Mouse (Mus musculus): ENCODE data around the gene Cbx7. TPM values are rescaled to one million over a fixed set of nuclear protein-coding genes. Genes with fewer than 3 reads are reported as not detected.

Gene Cbx7
- polyA plus RNA-seq, 1 experiment from 2014 or later = 5.7 TPM

DNA sequence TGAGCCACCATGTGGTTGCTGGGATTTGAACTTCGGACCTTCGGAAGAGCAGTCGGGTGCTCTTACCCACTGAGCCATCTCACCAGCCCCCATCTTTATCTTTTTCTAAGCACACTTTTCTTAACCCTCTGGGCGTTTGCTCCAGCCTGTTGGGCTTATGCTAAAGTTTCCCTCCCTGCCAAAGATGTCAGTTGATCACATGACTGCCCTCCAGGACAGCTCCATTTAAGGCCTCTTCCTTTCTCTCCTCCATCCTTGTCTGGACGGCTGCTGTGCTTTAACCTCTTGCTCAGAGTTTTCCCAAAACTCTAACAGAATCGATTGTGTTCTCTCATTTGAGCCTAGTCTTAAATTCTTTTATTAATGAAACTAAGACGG lies 34.6 kb downstream of the Cbx7 start:
- ATAC-seq (ENCODE audit: insufficient read depth, low FRiP score) = no peak
- no peak overlapping the region for H3K9ac ChIP-seq (ENCODE audit: low read length)
- no peak overlapping the region for H3K4me3 ChIP-seq (replicated peaks; ENCODE audit: low read length)
- peaks cover 18% of the 10 kb centered on the region; the same call in 1 of the 2 replicates for H3K27me3 ChIP-seq (ENCODE audit: control insufficient read depth, insufficient read depth, low read length)
- H3K4me1 ChIP-seq (ENCODE audit: control insufficient read depth, insufficient read depth, low read length) = peaks cover 5% of the 10 kb centered on the region; the same call in 1 of the 2 replicates
- no peaks in the 10 kb centered on the region for H3K36me3 ChIP-seq (ENCODE audit: control insufficient read depth, insufficient read depth, low read length)
- no peak overlapping the region for H3K4me2 ChIP-seq (ENCODE audit: low read depth, low read length)
- no peaks in the 10 kb centered on the region for H3K9me3 ChIP-seq (replicated peaks; ENCODE audit: control insufficient read depth, low read length)
- no peak overlapping the region for H3K27ac ChIP-seq (ENCODE audit: low read length)
- 66% methylated on average over 7 of the region's 7 CpGs for WGBS

DNA sequence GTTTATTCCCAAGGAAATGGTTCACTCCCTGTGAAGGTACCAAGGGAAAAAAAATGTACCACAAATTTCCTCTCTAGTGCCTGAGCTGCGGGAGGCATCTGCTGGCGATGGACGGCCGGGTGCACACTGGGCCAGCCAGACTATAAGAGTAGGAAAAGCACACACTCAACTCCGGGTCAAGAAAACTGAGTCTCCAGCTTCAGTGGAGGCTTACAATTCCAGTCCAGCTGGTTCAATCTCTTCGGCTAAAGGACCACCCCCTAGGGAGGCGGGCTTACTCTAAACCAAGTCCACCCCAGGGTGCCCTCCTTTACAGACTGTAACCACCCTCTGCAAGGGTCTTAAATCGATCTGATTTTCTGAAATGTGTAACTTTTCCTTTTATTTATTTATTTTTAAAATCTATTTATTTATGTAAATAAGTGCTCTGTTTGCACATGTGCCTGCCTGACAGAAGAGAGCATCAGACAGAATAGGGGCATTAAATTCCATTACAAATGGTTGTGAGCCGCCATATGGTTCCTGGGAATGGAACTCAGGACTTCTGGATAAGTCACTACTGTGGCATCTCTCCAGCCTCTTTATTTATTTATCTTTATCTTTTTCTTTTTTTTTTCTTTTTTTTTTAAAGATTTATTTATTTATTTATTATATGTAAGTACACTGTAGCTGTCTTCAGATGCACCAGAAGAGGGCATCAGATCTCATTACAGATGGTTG lies 35.1 kb downstream of the Cbx7 start:
- Histone ChIP-seq H3K4me1 (ENCODE audit: control insufficient read depth, insufficient read depth, low read length) (peaks cover 5% of the 10 kb centered on the region; the same call in 1 of the 2 replicates), H3K9ac (ENCODE audit: low read length) (no peak overlapping the region), H3K27ac (ENCODE audit: low read length) (no peak overlapping the region), H3K36me3 (ENCODE audit: control insufficient read depth, insufficient read depth, low read length) (no peaks in the 10 kb centered on the region), H3K4me3 (replicated peaks; ENCODE audit: low read length) (no peak overlapping the region), H3K9me3 (replicated peaks; ENCODE audit: control insufficient read depth, low read length) (no peaks in the 10 kb centered on the region), H3K27me3 (ENCODE audit: control insufficient read depth, insufficient read depth, low read length) (peaks cover 18% of the 10 kb centered on the region; the same call in 1 of the 2 replicates), H3K4me2 (ENCODE audit: low read depth, low read length) (no peak overlapping the region)
- 38% methylated on average over 9 of the region's 9 CpGs for WGBS
- ATAC-seq (ENCODE audit: insufficient read depth, low FRiP score) = no peak

DNA sequence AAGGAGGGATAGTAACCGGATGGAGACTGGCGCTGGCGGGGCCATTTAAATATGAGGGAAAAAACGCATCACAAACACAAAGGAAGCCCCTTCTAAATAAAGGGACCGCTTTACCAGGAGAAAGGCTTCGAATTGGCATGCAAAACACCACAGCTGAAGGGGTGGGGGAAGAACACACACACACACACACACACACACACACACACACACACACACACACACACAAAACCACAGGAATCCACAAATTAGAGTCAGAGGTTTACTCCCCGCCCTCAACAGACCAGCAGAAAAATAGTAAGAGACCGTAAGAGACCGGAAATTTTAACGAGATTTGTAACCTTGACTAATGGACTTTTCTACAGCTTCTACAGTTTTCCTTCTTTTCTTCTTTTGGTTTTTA lies 36.1 kb downstream of the Cbx7 start:
- Histone ChIP-seq H3K27ac (ENCODE audit: low read length) (no peak overlapping the region), H3K9me3 (replicated peaks; ENCODE audit: control insufficient read depth, low read length) (no peaks in the 10 kb centered on the region), H3K4me3 (replicated peaks; ENCODE audit: low read length) (no peak overlapping the region), H3K9ac (ENCODE audit: low read length) (no peak overlapping the region), H3K4me2 (ENCODE audit: low read depth, low read length) (no peak overlapping the region), H3K4me1 (ENCODE audit: control insufficient read depth, insufficient read depth, low read length) (peaks cover 5% of the 10 kb centered on the region; the same call in 1 of the 2 replicates), H3K27me3 (ENCODE audit: control insufficient read depth, insufficient read depth, low read length) (peaks cover 18% of the 10 kb centered on the region; the same call in 1 of the 2 replicates), H3K36me3 (ENCODE audit: control insufficient read depth, insufficient read depth, low read length) (no peaks in the 10 kb centered on the region)
- 9% methylated on average over 10 of the region's 10 CpGs for WGBS
- ATAC-seq (ENCODE audit: insufficient read depth, low FRiP score) = no peak

DNA sequence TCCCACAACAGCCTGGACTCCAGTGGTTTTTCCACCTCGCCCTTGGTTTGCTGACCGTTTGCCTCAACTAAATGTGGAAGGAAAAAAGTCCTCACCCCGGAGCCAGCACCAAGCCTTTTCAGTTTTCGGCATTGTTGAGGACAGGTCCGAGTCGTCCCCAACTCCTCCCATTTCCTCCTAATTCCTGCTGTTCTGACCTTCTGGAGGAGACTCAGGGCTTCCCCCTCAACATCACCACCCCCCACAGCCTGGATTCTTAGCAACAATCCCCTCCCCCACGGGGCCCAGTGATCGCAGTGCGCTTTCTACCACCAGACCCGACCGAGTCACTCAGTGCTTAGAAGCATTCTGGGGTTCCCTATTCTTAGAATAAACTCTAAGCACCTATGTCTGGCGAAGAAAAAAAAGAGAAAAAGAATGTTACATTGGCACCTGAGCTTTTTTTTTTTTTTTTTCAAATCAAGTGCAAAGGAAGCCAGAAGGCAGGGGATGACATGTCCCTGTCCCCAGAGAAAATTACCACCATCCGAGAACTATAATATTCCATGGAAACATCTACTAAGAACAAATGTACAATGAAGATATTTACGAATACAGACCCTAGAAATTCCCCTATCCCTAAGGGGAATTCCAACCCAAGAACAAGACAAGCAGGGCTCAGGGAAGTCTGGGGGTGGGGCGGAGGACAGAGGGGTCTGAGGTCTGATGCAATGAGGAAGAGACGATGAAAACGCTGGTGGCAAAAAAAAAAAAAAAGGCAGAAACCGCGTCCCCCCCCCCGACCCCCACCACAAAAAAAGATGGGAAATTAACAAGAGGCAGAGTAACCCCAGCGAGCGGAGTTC lies 37.0 kb downstream of the Cbx7 start:
- Histone ChIP-seq H3K36me3 (ENCODE audit: control insufficient read depth, insufficient read depth, low read length) (no peaks in the 10 kb centered on the region), H3K4me3 (replicated peaks; ENCODE audit: low read length) (0 out of 2 replicates have a peak overlapping the region, but pooled peaks have one; percentile 4), H3K27me3 (ENCODE audit: control insufficient read depth, insufficient read depth, low read length) (peaks cover 18% of the 10 kb centered on the region; the same call in 1 of the 2 replicates), H3K9ac (ENCODE audit: low read length) (no peak overlapping the region), H3K27ac (ENCODE audit: low read length) (no peak overlapping the region), H3K9me3 (replicated peaks; ENCODE audit: control insufficient read depth, low read length) (no peaks in the 10 kb centered on the region), H3K4me2 (ENCODE audit: low read depth, low read length) (peak overlapping the region; percentile 67; the same call in 1 of the 2 replicates), H3K4me1 (ENCODE audit: control insufficient read depth, insufficient read depth, low read length) (peaks cover 5% of the 10 kb centered on the region; the same call in 1 of the 2 replicates)
- 6% methylated on average over 22 of the region's 22 CpGs for WGBS
- ATAC-seq (ENCODE audit: insufficient read depth, low FRiP score) = no peak

DNA sequence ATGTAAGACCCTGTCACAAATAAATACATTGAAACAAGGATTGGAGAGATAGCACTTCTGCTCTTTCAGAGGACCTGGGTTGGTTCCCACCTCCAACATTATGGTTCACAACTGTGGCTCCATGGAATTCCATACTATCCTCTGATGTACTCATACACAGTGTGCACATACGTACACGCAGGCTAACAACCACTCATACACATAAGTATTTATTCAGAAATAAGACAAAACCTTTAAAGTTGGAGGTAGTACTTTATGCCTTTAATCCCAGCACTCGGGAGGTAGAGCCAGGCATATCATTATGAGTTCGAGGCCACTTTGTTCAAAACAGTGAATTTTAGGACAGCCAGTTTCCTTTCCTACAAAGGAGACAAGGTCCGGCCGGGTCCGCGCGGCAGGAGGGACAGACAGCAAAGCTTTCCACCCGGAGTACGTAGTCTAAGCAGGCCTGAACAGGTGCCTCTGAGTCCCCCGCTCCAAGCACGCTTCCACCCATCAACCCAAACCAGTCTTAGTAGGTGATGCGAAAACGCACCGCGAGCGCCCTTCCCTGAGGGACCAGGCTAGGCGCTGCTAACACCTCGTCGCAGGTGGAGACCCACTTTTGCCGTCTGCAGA lies 37.8 kb downstream of the Cbx7 start:
- 7% methylated on average over 22 of the region's 22 CpGs for WGBS
- Histone ChIP-seq H3K4me2 (ENCODE audit: low read depth, low read length) (peak overlapping the region; percentile 67), H3K36me3 (ENCODE audit: control insufficient read depth, insufficient read depth, low read length) (no peaks in the 10 kb centered on the region), H3K9ac (ENCODE audit: low read length) (no peak overlapping the region), H3K4me3 (replicated peaks; ENCODE audit: low read length) (peak overlapping the region; percentile 59), H3K4me1 (ENCODE audit: control insufficient read depth, insufficient read depth, low read length) (peaks cover 5% of the 10 kb centered on the region), H3K27me3 (ENCODE audit: control insufficient read depth, insufficient read depth, low read length) (peaks cover 18% of the 10 kb centered on the region; the same call in 1 of the 2 replicates), H3K9me3 (replicated peaks; ENCODE audit: control insufficient read depth, low read length) (no peaks in the 10 kb centered on the region), H3K27ac (ENCODE audit: low read length) (no peak overlapping the region)
- no peak for ATAC-seq (ENCODE audit: insufficient read depth, low FRiP score)

DNA sequence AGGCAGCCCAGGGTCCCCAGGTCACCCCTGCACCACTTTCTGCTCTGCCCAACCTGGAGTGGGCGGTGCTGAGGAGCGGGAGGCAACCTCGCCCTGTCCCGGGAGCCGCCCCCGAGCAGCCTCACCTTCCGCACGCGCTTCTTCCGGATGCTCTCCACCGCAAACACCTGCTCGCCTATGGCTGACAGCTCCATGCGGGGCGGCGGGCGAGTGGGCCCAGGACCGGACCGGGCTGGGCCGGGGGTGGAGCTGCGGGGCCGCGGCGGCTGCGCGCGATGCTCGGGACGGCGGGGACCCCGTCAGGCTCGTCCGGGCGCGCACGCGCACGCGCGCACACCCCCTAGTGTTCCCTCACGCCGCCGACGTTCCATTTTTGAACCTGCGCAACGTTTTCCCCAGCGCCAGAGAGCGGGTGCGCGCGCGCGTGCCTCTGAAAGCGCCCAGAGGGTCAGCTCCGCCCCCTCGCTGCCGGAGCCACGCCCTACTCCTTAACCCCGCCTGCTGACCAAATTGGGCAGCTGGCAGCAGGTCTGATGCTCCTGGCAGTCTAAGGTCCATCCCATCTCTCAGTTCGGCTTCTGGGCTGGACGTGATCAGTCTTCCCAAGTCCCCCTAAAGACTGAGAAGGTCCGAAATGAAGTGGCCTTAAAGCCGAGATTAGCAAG lies 38.5 kb downstream of the Cbx7 start:
- Histone ChIP-seq H3K4me3 (replicated peaks; ENCODE audit: low read length) (peak overlapping the region; percentile 59), H3K4me2 (ENCODE audit: low read depth, low read length) (peak overlapping the region; percentile 67), H3K4me1 (ENCODE audit: control insufficient read depth, insufficient read depth, low read length) (peaks cover 10% of the 10 kb centered on the region), H3K9ac (ENCODE audit: low read length) (peak overlapping the region; percentile 76), H3K36me3 (ENCODE audit: control insufficient read depth, insufficient read depth, low read length) (no peaks in the 10 kb centered on the region), H3K9me3 (replicated peaks; ENCODE audit: control insufficient read depth, low read length) (no peaks in the 10 kb centered on the region), H3K27ac (ENCODE audit: low read length) (peak overlapping the region; percentile 58), H3K27me3 (ENCODE audit: control insufficient read depth, insufficient read depth, low read length) (peaks cover 18% of the 10 kb centered on the region; the same call in 1 of the 2 replicates)
- peak; percentile 77 for ATAC-seq (ENCODE audit: insufficient read depth, low FRiP score)
- WGBS = under 1% methylated on average over 62 of the region's 62 CpGs

DNA sequence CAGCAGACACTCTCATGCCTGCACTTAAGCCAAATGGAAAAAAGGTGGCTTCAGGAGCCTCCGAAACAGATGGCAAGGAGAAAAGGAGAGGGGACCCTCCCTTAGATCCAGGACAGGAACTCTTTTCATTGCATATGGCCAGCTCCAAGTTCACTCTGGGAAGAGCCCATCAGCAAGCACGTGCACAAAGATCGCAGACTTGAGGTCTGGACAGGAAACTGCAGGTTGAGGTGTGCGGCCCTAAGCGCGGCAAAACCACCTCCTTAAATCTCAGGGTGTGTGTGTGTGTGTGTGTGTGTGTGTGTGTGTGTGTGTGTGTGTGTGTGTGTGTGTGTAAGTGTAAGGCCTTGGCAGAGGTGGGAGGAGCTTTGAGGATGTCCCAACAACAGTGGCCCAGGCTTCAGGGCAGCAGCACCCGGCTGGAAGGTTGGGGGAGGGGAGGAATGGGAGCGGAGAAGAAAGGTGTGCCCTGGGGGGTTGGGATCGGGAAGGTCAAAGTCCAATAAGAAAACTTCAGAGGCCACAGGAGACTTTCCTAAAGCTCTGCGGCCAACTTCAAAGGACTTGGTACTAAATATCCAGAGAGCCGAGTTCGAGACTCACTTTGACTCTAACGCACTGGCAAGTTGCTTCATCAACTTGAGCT lies 39.3 kb downstream of the Cbx7 start:
- Histone ChIP-seq H3K27me3 (ENCODE audit: control insufficient read depth, insufficient read depth, low read length) (peaks cover 18% of the 10 kb centered on the region; the same call in 1 of the 2 replicates), H3K27ac (ENCODE audit: low read length) (peak overlapping the region; percentile 58; the same call in 1 of the 2 replicates), H3K4me1 (ENCODE audit: control insufficient read depth, insufficient read depth, low read length) (peaks cover 16% of the 10 kb centered on the region)

DNA sequence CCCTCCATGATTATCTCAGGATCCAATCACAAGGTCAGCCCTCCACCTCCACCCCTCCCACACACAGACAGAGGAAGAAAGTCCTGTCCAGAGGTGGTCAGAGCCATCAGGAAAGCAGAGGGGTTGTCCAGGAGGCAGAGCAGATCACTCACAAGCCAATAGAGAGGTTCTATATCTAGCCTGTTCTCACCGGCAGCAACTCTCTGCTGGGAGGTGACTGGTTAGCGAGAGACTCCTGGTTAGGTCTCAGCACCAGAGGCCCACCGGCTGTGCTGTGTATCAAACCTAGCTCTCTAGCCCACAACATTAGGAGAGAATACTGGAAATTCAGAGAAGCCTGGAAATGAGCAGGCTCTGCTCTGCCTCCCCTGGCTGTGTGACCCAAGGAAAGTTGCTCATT lies 41.2 kb downstream of the Cbx7 start:
- no peak for ATAC-seq (ENCODE audit: insufficient read depth, low FRiP score)
- H3K4me1 ChIP-seq (ENCODE audit: control insufficient read depth, insufficient read depth, low read length) = peaks cover 16% of the 10 kb centered on the region
- H3K4me3 ChIP-seq (replicated peaks; ENCODE audit: low read length) = no peak overlapping the region
- H3K27ac ChIP-seq (ENCODE audit: low read length) = no peak overlapping the region
- H3K9me3 ChIP-seq (replicated peaks; ENCODE audit: control insufficient read depth, low read length) = no peaks in the 10 kb centered on the region
- H3K4me2 ChIP-seq (ENCODE audit: low read depth, low read length) = no peak overlapping the region
- peaks cover 14% of the 10 kb centered on the region; the same call in 1 of the 2 replicates for H3K27me3 ChIP-seq (ENCODE audit: control insufficient read depth, insufficient read depth, low read length)
- no peak overlapping the region for H3K9ac ChIP-seq (ENCODE audit: low read length)
- WGBS = 90% methylated on average over 3 of the region's 3 CpGs
- H3K36me3 ChIP-seq (ENCODE audit: control insufficient read depth, insufficient read depth, low read length) = no peaks in the 10 kb centered on the region

More for the DNA sequence above, 39.3 kb downstream of the Cbx7 start:
- Histone ChIP-seq H3K9ac (ENCODE audit: low read length) (peak overlapping the region; percentile 76), H3K36me3 (ENCODE audit: control insufficient read depth, insufficient read depth, low read length) (no peaks in the 10 kb centered on the region), H3K4me3 (replicated peaks; ENCODE audit: low read length) (peak overlapping the region; percentile 59), H3K9me3 (replicated peaks; ENCODE audit: control insufficient read depth, low read length) (no peaks in the 10 kb centered on the region), H3K4me2 (ENCODE audit: low read depth, low read length) (peak overlapping the region; percentile 67)
- no peak for ATAC-seq (ENCODE audit: insufficient read depth, low FRiP score)
- WGBS = 27% methylated on average over 13 of the region's 13 CpGs

Data from stomach, embryonic 16.5 days (tissue).